Mouse (Mus musculus) mammary gland, adult 2 months (tissue): ENCODE measurements around the gene Dock10. TPM values are rescaled to one million over a fixed set of nuclear protein-coding genes. Genes with fewer than 3 reads are reported as not detected.

Experiments
- polyA plus RNA-seq: library from polyadenylated mRNA; depleted of rRNA; stranded (reverse); fragments of >200 nt; gene quantifications from 2 replicates; pipeline ENCODE4 v1.2.3, GENCODE M21; 2012; ENCODE audit warnings: low replicate concordance; rRNA removed

Dock10 gene
- 14.2 and 24.4 TPM in 2 replicates for polyA plus RNA-seq

DNA sequence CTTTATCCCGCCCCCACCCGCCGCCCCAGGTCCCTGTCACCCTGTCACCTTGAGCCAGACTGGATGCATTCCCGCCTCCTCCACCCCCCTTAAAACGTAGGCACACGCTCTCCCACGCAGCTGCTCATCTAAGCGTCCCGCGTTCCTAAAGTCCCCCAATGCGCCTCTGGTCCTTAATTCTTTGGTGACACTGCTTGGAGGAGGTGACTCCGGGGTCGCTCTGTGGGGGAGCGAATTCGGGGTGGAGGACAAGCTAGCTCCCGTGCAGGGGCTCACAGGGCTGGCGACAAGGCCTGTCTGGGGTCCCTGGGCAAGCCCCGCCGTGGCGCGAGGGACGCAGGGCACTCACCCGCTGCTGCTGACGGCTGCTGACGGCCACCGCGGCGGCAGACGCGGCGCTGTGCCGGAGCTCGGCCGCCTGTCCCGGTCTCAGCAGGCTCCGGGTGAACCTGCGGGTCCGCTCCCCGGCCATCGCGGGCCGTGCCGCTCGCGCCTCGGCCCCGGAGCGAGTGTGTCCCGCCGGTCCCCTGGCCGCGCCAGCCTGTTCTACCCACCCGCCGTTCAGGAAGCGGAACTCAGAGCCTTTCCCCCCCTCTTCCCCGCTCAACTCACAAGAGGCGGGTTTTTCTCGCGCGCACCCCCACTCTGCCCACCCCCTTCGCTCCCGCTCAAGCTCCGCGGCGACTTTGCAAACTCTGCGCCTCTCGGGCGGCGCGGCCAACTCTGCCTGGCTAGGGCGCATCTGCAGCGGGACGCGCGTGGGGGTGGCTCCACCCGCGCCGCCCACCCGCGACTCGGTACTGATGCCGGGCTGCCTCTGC, at the start of gene Dock10:
Gene Dock10, minus strand, starts transcription at position 551 of the 821 bp plus-strand sequence.

DNA sequence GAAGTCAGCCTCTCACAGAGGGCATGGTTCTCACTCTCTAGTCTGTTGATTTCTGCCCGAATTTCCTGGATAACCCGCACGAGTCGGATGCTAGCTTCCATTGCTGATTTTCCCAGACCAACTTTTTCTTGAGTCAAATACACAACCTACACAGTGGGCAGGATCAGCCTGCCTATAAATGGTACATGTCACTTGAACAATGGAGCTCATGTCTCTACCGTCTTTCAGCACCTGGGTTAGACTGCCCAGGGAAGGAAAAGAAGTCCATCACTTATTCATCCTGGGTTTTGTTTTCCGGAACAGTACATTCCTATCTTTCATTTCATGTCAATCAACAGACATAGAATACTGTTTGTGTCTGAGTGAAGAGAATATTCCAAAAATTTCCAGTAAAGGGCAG, 297.0 kb downstream of the Dock10 start, which contains the start of gene Gm45261:
Gene Gm45261, minus strand, starts transcription at position 101 of the 400 bp plus-strand sequence.

